Mouse (Mus musculus) midbrain, embryonic 13.5 days (tissue): Measurements from ENCODE around the gene Liph. TPM values are rescaled to one million over a fixed set of nuclear protein-coding genes. Genes with fewer than 3 reads are reported as not detected.
A peak's percentile ranks its signal among the peaks of the same experiment; 100 is the strongest.
"Not testable (repeated sequence)": the region's sequence is repeated elsewhere in the genome, so short reads cannot be mapped to it uniquely, and the experiment has no call there.

Source experiments
- ATAC-seq: fragments of 200-750 bp; cut with Nextera tagmentation; 2 replicates; pipeline ENCODE4 v1.8.0; 2017; ENCODE audit warnings: mild to moderate bottlenecking, moderate TSS enrichment, moderate library complexity
- H3K27ac ChIP-seq: fragments of 300-500 bp; sonication (generic); 2 replicates; pipeline ENCODE4 v1.5.1; 2015; ENCODE audit warnings: inconsistent platforms, mild to moderate bottlenecking, moderate library complexity
- H3K27me3 ChIP-seq: fragments of 300-500 bp; sonication (generic); 2 replicates; pipeline ENCODE4 v1.6.1; 2015; ENCODE audit warnings: mild to moderate bottlenecking, inconsistent platforms
- H3K36me3 ChIP-seq: fragments of 300-500 bp; sonication (generic); 2 replicates; pipeline ENCODE4 v1.6.1; 2015; ENCODE audit warnings: mild to moderate bottlenecking, inconsistent platforms
- H3K4me1 ChIP-seq: fragments of 300-500 bp; sonication (generic); replicated peaks from 2 replicates; pipeline ENCODE4 v1.6.1; 2015; ENCODE audit warnings: inconsistent platforms
- H3K4me2 ChIP-seq: fragments of 300-500 bp; sonication (generic); replicated peaks from 2 replicates; pipeline ENCODE4 v1.6.1; 2015; ENCODE audit warnings: moderate library complexity, mild to moderate bottlenecking, inconsistent platforms
- H3K4me3 ChIP-seq: fragments of 300-500 bp; sonication (generic); replicated peaks from 2 replicates; pipeline ENCODE4 v1.5.1; 2015; ENCODE audit warnings: mild to moderate bottlenecking, inconsistent platforms
- H3K9ac ChIP-seq: fragments of 300-500 bp; sonication (generic); replicated peaks from 2 replicates; pipeline ENCODE4 v1.6.1; 2015; ENCODE audit warnings: mild to moderate bottlenecking, inconsistent platforms
- H3K9me3 ChIP-seq: fragments of 300-500 bp; sonication (generic); 2 replicates; pipeline ENCODE4 v1.6.1; 2016; ENCODE audit warnings: mild to moderate bottlenecking, inconsistent platforms
- WGBS: fragments of 180-500 bp; shearing (Covaris S2); methylation state at CpG from one replicate; pipeline ENCODE4 v1.1.7; 2015; 5-methylcytosine and 5-hydroxymethylcytosine counted together
- polyA plus RNA-seq: library from polyadenylated mRNA; unstranded; fragments of >200 nt; fragmentation: Nextera tagmentation; extraction: Ambion mirVana; gene quantifications from 2 replicates; pipeline ENCODE4 v1.2.1, GENCODE M21; 2015

Liph gene
- polyA plus RNA-seq, 1 experiment from 2014 or later: 0.20 TPM

GRCm38 (mm10) chr16:21971446-21971845, 24.0 kb downstream of the Liph start:
- Histone ChIP-seq H3K4me1 (peaks cover 6% of the 10 kb centered on the region), H3K36me3 (no peaks in the 10 kb centered on the region), H3K27ac (no peak overlapping the region), H3K4me2 (no peak overlapping the region), H3K27me3 (no peaks in the 10 kb centered on the region), H3K9ac (no peak overlapping the region), H3K9me3 (no peaks in the 10 kb centered on the region), H3K4me3 (no peak overlapping the region)
- ATAC-seq: no peak
- WGBS: 48% methylated on average over 4 of the region's 4 CpGs

DNA sequence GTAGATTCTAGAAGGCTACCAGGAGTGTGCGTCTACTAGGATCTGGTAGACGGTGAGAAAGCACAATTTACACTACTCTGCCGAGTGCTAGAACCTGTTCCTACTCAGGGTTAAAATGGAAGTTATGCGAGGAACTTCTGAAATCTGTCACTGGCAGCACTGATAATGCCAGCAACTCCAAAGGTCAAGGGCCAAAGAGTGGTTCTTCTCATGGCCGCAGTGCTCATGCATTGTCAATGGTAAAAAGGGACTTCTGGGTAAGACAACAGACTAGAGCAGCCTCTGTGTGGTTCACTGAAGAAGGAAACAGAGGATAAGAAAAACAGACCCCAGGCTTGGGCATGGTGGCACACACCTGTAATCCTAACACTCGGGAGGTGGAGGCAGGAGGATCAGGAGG, 24.9 kb downstream of the Liph start:
- Histone ChIP-seq H3K9ac (no peak overlapping the region), H3K27me3 (no peaks in the 10 kb centered on the region), H3K36me3 (no peaks in the 10 kb centered on the region), H3K9me3 (no peaks in the 10 kb centered on the region), H3K27ac (no peak overlapping the region), H3K4me3 (no peak overlapping the region), H3K4me2 (no peak overlapping the region), H3K4me1 (no peaks in the 10 kb centered on the region)
- WGBS: 91% methylated on average over 6 of the region's 6 CpGs
- ATAC-seq: no peak

DNA sequence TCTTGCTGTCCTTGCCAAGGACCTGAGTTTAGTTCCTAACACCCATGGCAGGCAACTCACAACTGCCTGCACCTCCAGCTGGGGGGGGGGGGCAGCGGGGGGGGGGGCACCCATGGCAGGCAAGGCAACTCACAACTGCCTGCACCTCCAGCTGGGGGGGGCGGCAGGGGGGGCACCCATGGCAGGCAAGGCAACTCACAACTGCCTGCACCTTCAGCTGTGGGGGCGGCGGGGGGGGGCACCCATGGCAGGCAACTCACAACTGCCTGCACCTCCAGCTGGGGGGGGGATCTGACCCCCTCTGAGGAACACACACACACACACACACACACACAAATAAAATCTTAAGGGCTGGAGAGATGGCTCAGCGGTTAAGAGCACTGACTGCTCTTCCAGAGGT, 25.6 kb downstream of the Liph start:
- ATAC-seq: peak; percentile 40; the same call in 1 of the 2 replicates
- 79% methylated on average over 5 of the region's 5 CpGs for whole genome bisulfite sequencing

DNA sequence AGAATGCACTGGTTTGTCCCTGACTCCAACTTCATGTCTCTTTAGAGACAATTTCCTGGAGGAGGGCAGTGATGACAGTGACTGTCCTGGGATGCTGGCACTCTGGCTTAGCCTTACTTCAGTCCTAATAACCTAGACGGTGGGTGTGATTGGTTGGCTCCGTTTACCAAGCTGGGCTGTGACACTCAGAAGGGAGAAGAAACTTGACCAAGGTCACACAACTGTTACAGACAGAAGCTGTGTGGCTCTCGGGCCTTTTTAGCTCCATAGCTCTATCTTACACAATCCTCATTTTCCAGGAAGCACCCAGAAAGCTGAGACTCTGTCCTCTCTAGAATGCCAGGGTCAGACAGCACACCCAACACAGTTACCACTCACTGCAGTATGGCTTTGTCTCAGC, 29.9 kb downstream of the Liph start:
- no peak overlapping the region for H3K4me3 ChIP-seq
- ATAC-seq: no peak
- no peaks in the 10 kb centered on the region for H3K4me1 ChIP-seq
- no peak overlapping the region for H3K4me2 ChIP-seq
- no peaks in the 10 kb centered on the region for H3K36me3 ChIP-seq
- H3K9ac ChIP-seq: no peak overlapping the region
- 83% methylated on average over 3 of the region's 3 CpGs for WGBS
- H3K27ac ChIP-seq: no peak overlapping the region
- no peaks in the 10 kb centered on the region for H3K9me3 ChIP-seq
- no peaks in the 10 kb centered on the region for H3K27me3 ChIP-seq

More for the DNA sequence above, 25.6 kb downstream of the Liph start:
- H3K27me3 ChIP-seq: no peaks in the 10 kb centered on the region
- H3K4me1 ChIP-seq: no peaks in the 10 kb centered on the region
- H3K4me2 ChIP-seq: no peak overlapping the region
- H3K9me3 ChIP-seq: no peaks in the 10 kb centered on the region
- no peak overlapping the region for H3K27ac ChIP-seq
- H3K9ac ChIP-seq: no peak overlapping the region
- H3K4me3 ChIP-seq: no peak overlapping the region
- no peaks in the 10 kb centered on the region for H3K36me3 ChIP-seq

GRCm38 (mm10) chr16:21955591-21955990, 39.9 kb downstream of the Liph start:
- H3K4me3 ChIP-seq: no peak overlapping the region
- 89% methylated on average over 12 of the region's 12 CpGs for WGBS
- H3K4me1 ChIP-seq: no peaks in the 10 kb centered on the region
- H3K9me3 ChIP-seq: no peaks in the 10 kb centered on the region
- H3K9ac ChIP-seq: no peak overlapping the region
- H3K36me3 ChIP-seq: no peaks in the 10 kb centered on the region
- no peaks in the 10 kb centered on the region for H3K27me3 ChIP-seq
- no peak overlapping the region for H3K27ac ChIP-seq
- no peak for ATAC-seq
- no peak overlapping the region for H3K4me2 ChIP-seq

- Histone ChIP-seq H3K4me1 (peaks cover 13% of the 10 kb centered on the region), H3K27me3 (no peaks in the 10 kb centered on the region), H3K4me2 (peak within 1 kb of the TSS; percentile 76), H3K4me3 (peak within 1 kb of the TSS; percentile 71), H3K9me3 (no peaks in the 10 kb centered on the region), H3K27ac (peak within 1 kb of the TSS; percentile 64), H3K36me3 (no peaks in the 10 kb centered on the region), H3K9ac (peak within 1 kb of the TSS; percentile 80)
- peak; percentile 97 for ATAC-seq
- 1% methylated on average over 63 of the region's 63 CpGs for WGBS
Measured at GRCm38 (mm10) chr16:21946761-21947715, 48.4 kb downstream of the Liph start, which contains the start of gene Tmem41a. Gene Tmem41a (minus strand): TSS chr16:21947552.

GRCm38 (mm10) chr16:21928471-21928870, 67.0 kb downstream of the Liph start:
- Histone ChIP-seq H3K9ac (no peak overlapping the region), H3K27me3 (no peaks in the 10 kb centered on the region), H3K4me3 (no peak overlapping the region), H3K36me3 (peaks cover 84% of the 10 kb centered on the region), H3K4me1 (no peaks in the 10 kb centered on the region), H3K27ac (no peak overlapping the region), H3K4me2 (no peak overlapping the region), H3K9me3 (no peaks in the 10 kb centered on the region)
- no peak for ATAC-seq
- WGBS: 90% methylated on average over 13 of the region's 13 CpGs

GRCm38 (mm10) chr16:21916681-21917080, 78.8 kb downstream of the Liph start:
- no peak overlapping the region for H3K9ac ChIP-seq
- peaks cover 82% of the 10 kb centered on the region for H3K36me3 ChIP-seq
- H3K27me3 ChIP-seq: no peaks in the 10 kb centered on the region
- no peak for ATAC-seq
- H3K4me3 ChIP-seq: no peak overlapping the region
- no peak overlapping the region for H3K4me2 ChIP-seq
- H3K27ac ChIP-seq: no peak overlapping the region
- no peaks in the 10 kb centered on the region for H3K9me3 ChIP-seq
- H3K4me1 ChIP-seq: no peaks in the 10 kb centered on the region
- 77% methylated on average over 7 of the region's 7 CpGs for WGBS

- Histone ChIP-seq H3K36me3 (peaks cover 87% of the 10 kb centered on the region), H3K27ac (no peak overlapping the region), H3K4me3 (no peak overlapping the region), H3K4me1 (no peaks in the 10 kb centered on the region), H3K27me3 (no peaks in the 10 kb centered on the region), H3K9me3 (no peaks in the 10 kb centered on the region), H3K4me2 (no peak overlapping the region), H3K9ac (no peak overlapping the region)
- ATAC-seq: no peak
- 94% methylated on average over 6 of the region's 6 CpGs for WGBS
Measured at GRCm38 (mm10) chr16:21913347-21913746, 82.1 kb downstream of the Liph start.

- peaks cover 88% of the 10 kb centered on the region for H3K36me3 ChIP-seq
- H3K27ac ChIP-seq, H3K4me2 ChIP-seq, H3K27me3 ChIP-seq, ATAC-seq, H3K9ac ChIP-seq, H3K4me3 ChIP-seq, H3K4me1 ChIP-seq, H3K9me3 ChIP-seq: not testable (repeated sequence)
- WGBS: 32% methylated on average over 7 of the region's 8 CpGs
Measured at GRCm38 (mm10) chr16:21908906-21909305, 86.6 kb downstream of the Liph start.

DNA sequence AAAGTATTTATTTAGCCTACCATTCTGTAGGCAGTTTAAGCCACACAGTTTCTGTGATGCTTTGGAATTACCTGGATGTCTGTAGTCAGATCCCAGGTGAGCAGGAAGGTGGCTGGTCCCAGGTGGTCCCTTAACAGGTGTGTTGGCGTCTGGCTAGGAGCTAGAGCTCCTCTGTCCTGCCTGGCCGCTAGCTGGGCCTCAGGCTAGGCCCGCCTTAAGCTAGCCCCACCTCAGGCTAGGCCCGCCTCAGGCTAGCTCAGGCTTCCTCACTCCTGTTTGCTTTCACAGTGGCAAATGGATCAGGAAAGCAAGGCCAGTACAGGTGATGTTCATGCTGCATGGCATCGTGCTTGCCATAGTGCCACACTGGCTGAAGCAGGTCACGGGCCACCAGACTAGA, 88.6 kb downstream of the Liph start:
- peaks cover 72% of the 10 kb centered on the region for H3K36me3 ChIP-seq
- H3K9ac ChIP-seq: no peak overlapping the region
- no peaks in the 10 kb centered on the region for H3K9me3 ChIP-seq
- H3K4me1 ChIP-seq: no peaks in the 10 kb centered on the region
- no peak overlapping the region for H3K4me3 ChIP-seq
- no peak for ATAC-seq
- H3K27me3 ChIP-seq: no peaks in the 10 kb centered on the region
- H3K4me2 ChIP-seq: no peak overlapping the region
- no peak overlapping the region for H3K27ac ChIP-seq
- 84% methylated on average over 6 of the region's 6 CpGs for WGBS

- Histone ChIP-seq H3K4me3 (no peak overlapping the region), H3K27me3 (no peaks in the 10 kb centered on the region), H3K4me2 (no peak overlapping the region), H3K4me1 (no peaks in the 10 kb centered on the region), H3K27ac (no peak overlapping the region), H3K9ac (no peak overlapping the region), H3K9me3 (no peaks in the 10 kb centered on the region), H3K36me3 (peaks cover 64% of the 10 kb centered on the region)
- 89% methylated on average over 7 of the region's 7 CpGs for WGBS
- ATAC-seq: no peak
Measured at GRCm38 (mm10) chr16:21905996-21906395, 89.5 kb downstream of the Liph start.
